Mouse (Mus musculus): ENCODE results near the gene Prrt4. TPM values are rescaled to one million over a fixed set of nuclear protein-coding genes. Genes with fewer than 3 reads are reported as not detected.

Prrt4 gene
- polyA plus RNA-seq (2021; fragmentation: Nextera tagmentation), result 0.74 and 1.3 TPM in 2 replicates
- long read RNA-seq, experiment 1, partial matches to known transcripts, result 1 of 1 reads
- long read RNA-seq, experiment 1, other reads (novel, unspliced or antisense), result 0 of 1 reads
- long read RNA-seq, experiment 2, partial matches to known transcripts, result 4 of 9 reads
- long read RNA-seq, experiment 2, other reads (novel, unspliced or antisense), result 5 of 9 reads

DNA sequence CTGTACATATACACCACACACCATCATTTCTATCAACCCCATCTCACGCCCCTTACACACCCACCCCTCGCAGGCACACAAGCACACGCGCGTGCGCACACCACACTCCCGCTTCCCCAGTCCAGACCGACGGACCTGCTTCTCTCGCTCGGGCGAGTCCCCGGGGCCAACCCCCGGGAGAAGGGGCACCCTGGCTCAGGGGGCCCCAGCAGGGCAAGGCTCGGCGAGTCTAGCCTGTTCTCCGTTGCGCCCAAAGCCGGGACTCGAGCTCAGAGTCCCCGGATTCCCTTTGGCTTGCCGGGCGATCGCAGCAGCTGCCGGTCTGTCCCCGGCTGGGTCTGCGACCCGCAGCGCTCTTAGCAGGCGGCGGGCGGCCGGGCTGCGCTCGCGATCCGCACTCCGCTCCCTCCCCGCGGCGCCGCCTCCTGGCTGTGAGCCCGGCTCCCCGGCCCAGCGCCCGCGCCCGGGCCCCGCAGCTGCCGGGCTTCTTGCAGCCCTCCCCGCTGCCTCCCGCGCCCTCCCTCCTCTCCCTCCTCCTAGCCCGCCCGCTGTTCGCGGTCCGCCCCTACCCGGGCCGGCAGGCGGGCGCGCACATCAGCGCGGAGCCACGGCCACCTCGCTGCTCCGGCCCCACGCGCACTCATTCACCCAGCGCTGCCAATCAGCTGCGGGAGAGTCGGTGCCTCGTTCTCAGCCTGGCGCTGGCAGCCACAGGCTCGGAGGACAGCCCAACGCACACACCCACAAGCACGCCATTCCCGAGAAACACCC lies at the start of gene Prrt4:
Gene Prrt4 (minus strand): TSS at position 697 of the 771 bp plus-strand sequence.

DNA sequence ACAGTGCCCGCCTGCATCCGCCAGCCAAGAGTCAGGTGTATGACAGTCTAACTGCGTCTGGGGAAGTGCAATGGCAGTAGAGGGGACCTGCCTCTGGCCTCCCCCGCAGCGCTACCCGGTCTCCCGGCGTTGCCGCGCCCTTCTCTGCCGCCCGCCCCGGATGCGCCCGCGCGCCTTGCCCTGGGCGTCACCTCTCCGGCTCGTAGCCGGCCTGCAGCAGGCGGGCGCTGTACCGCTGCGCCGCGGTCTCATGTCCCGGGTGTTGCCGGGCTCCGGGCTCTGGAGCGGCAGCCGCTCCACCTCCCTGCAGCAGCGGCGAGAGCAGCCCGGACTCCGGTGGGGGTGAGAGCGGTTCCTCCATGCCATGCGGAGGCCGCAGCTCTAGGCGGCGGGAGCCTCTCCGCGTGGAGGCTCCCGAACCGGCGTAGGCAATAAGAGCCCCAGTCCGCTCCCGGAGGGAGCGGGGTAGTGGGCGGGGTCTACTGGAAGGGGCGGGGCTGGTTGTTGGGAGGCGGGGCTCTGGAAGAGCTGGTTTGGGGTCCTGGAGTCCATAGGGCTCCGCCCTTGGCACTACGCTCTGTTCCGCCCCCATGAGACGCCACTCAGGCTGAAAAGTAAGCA lies 36.6 kb upstream of the Prrt4 start, which contains the start of gene Impdh1:
Gene Impdh1 (minus strand): TSS at position 484 of the 621 bp plus-strand sequence.

DNA sequence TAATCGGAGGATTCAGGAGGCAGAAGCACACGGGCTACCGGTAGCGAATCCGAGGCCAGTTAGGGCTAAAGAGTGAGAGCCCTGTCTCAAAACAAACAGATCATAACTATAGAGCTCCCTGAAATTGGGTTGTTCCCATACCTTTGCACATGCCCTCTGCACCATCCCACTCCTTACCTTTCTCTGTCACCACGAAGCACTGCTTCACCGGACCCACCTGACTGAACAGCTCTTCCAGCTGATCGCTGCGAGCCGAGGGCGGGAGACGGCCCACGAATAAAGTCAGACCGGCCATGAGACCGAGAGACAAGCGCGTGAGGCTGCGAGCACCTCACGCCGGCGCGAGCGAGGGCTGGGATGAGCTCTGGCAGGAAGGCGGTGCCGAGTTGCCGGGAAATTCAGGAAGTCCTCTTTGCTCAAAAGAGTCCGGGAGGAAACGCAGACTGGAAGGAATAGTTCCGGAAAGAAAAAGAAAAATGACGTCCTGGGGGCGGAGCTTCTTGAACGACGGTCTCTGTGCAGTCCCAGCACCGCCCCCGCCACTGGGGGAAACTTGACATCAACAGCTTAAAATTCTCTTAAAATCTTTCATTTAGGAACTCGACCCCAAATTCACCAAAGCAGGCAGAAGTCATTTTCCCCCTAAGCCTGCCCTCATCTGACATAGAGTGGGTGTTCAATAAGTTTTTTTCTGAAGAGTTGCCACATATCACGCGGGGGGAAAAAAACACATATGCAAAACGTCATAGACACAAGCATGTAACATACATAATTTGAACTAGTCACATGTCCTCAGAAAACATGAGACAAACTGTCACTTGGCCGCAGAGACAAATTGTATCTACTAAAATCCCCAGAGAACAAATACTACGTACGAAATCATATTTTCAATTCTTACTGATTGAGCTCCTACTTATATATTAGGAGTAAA lies 14.8 kb downstream of the Prrt4 start, which contains the start of gene Rbm28:
Gene Rbm28 (minus strand): TSS at position 693 of the 931 bp plus-strand sequence.

Small RNA genes within 50 kb of the gene (microRNA-seq; reads per million reads assigned to microRNA genes)
- gene Gm24303, result not detected

Other genes with a start within 250 kb of the Prrt4 start
- gene Lep, start 119.4 kb downstream of the Prrt4 start, polyA plus RNA-seq (2021; fragmentation: Nextera tagmentation), result not detected in 2 replicates
- gene Rbm28, start 14.6 kb downstream of the Prrt4 start, polyA plus RNA-seq (2021; fragmentation: Nextera tagmentation), result 7.3 and 9.8 TPM in 2 replicates
- 9.8 and 10.5 TPM in 2 replicates for gene Impdh1, start 36.8 kb upstream of the Prrt4 start, polyA plus RNA-seq (2021; fragmentation: Nextera tagmentation)
- 16.1 and 17.6 TPM in 2 replicates for gene Hilpda, start 92.9 kb upstream of the Prrt4 start, polyA plus RNA-seq (2021; fragmentation: Nextera tagmentation)
- 0.33 TPM in 1 of 2 replicates, not detected in the other for gene Fam71f2, start 100.0 kb upstream of the Prrt4 start, polyA plus RNA-seq (2021; fragmentation: Nextera tagmentation)
- gene Fam71f1, start 139.6 kb upstream of the Prrt4 start, polyA plus RNA-seq (2021; fragmentation: Nextera tagmentation), result not detected in 2 replicates
- gene Calu, start 168.5 kb upstream of the Prrt4 start, polyA plus RNA-seq (2021; fragmentation: Nextera tagmentation), result 26.1 and 30.7 TPM in 2 replicates
- 0.10 TPM in 1 of 2 replicates, not detected in the other for gene Opn1sw, start 208.9 kb upstream of the Prrt4 start, polyA plus RNA-seq (2021; fragmentation: Nextera tagmentation)
- gene Ccdc136, start 216.7 kb upstream of the Prrt4 start, polyA plus RNA-seq (2021; fragmentation: Nextera tagmentation), result 17.3 and 20.4 TPM in 2 replicates